Mouse (Mus musculus) heart, adult 2 months (tissue): ENCODE measurements around the gene Gm37240.

Experiments used
- CTCF ChIP-seq: fragments of 200-600 bp; IDR thresholded peaks from 2 replicates; pipeline ENCODE4 v1.8.1; 2022; ENCODE audit warnings: antibody characterized with exemption, mild to moderate bottlenecking, moderate library complexity
- POLR2A ChIP-seq: fragments of 200-500 bp; IDR thresholded peaks from 2 replicates; pipeline ENCODE4 v1.6.1; 2011; ENCODE audit warnings: mild to moderate bottlenecking, low read depth, low read length, control low read depth; ENCODE audit not compliant: insufficient read depth

GRCm38 (mm10) chr3:84829366-84829765 is 1058.0 kb downstream of the Gm37240 start:
- no peak for TF ChIP-seq CTCF
- TF ChIP-seq POLR2A, result no peak
